Mouse (Mus musculus): ENCODE data around the gene Bbs1. TPM values are rescaled to one million over a fixed set of nuclear protein-coding genes. Genes with fewer than 3 reads are reported as not detected.
A peak's percentile ranks its signal among the peaks of the same experiment; 100 is the strongest.

Bbs1 gene
- total RNA-seq, 2 experiments from 2014 or later, result 3.0 to 3.1 TPM

DNA sequence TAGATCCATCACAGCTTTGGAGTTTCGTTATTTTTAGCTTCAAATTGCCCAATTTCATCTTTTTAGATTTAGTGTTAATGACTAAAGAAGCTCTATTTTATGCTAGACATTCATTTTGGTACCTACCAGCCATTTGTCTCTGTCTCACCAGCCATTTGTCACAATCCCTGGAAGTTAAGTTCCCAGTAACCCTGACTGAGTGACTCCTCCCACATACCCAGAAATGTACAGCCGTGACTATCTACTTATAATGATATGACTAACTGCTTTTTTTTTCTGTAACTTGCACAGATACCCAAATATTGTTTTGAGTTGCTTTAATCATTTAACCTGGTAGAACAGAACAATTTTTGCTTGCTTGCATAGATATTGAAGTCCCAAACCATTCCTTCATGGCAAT is 60.6 kb downstream of the Bbs1 start:
- no peak for DNase-seq
- intact Hi-C loops (cut with DNase I; ENCODE audit: low total_unique reads), result loop anchor here (2.0 to 10.0 kb wide), 2 partner anchors 91 to 221 kb away; partner anchors contain the start of gene Rce1

DNA sequence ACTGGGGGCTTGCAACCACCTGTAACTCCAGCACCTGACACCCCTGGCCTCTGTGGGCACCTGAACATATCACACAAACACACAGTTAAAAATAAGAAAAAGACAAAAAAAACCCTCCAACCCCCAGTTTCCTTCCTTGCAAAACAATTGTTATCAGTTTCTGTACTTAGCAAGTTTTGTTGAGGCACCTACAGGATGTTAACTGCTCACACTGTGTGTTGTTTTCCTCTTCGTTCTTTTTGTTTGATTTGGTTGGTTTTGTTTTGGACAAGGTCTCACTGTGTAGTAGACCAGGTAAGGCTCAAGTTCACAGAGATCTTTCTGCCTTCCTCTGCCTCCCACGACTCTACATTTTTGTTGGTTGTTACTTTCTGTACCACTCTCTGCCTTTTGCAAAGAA is 63.8 kb downstream of the Bbs1 start:
- DNase-seq, result no peak
- intact Hi-C loops (cut with DNase I; ENCODE audit: low total_unique reads), result loop anchor here (10.0 kb wide), 1 partner anchor 218 kb away; the partner anchor contains the start of gene Rce1

GRCm38 (mm10) chr19:4840848-4841247 is 65.6 kb downstream of the Bbs1 start:
- DNase-seq, result no peak
- intact Hi-C loops (cut with DNase I; ENCODE audit: low total_unique reads), result loop anchor here (10.0 kb wide), 1 partner anchor 216 kb away; the partner anchor contains the start of gene Rce1

GRCm38 (mm10) chr19:4839149-4839548 is 67.3 kb downstream of the Bbs1 start, which contains the start of the genes Ccs and Ccdc87:
Ccs (minus strand) TSS chr19:4839332.
Ccdc87 (plus strand) TSS chr19:4839366.
- intact Hi-C loops (cut with DNase I; ENCODE audit: low total_unique reads), result no loop called here
- peak; percentile 98 for DNase-seq

GRCm38 (mm10) chr19:4838526-4839140 is 67.8 kb downstream of the Bbs1 start:
- intact Hi-C loops (cut with DNase I; ENCODE audit: low total_unique reads), result no loop called here
- no peak for DNase-seq

DNA sequence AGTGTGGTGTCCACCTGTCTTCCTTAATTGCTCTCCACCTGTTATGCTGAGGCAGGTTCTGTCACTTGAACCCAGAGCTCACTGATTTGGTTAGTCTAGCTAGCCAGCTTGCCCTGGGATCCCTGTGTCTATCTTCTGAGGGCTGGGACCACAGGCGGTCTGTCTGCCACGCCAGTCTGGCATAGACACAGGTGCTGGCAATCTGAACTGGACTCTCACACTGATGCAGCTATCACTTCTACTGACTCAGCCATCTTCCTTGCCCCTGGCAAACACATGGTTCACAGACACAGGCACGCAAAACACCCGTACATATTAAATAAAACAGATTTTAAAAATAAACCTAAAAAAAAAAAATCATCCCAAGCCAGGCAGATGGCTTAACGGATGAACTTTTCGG is 69.4 kb downstream of the Bbs1 start:
- no peak for DNase-seq
- intact Hi-C loops (cut with DNase I; ENCODE audit: low total_unique reads), result no loop called here

Other genes starting within 250 kb of the Bbs1 start
- under 1 TPM; 0.12 to 0.71 TPM for gene Gm960, start 208.0 kb downstream of the Bbs1 start, total RNA-seq (2021)
- gene Sptbn2, start 195.5 kb downstream of the Bbs1 start, total RNA-seq (2021), result under 1 TPM; 0.23 to 0.40 TPM
- 1 to 10 TPM; 2.5 to 3.4 TPM for gene Rbm4b, start 150.1 kb downstream of the Bbs1 start, total RNA-seq (2021)
- gene Rbm4, start 112.7 kb downstream of the Bbs1 start, total RNA-seq (2021), result 10 to 100 TPM; 32.3 to 36.9 TPM
- gene Gm21992, start 95.0 kb downstream of the Bbs1 start, total RNA-seq (2021), result 10 to 100 TPM in 1 of 2 experiments, 1 to 10 TPM in 1; 9.0 to 11.9 TPM
- 10 to 100 TPM; 13.6 to 13.9 TPM for gene Rbm14, start 95.0 kb downstream of the Bbs1 start, total RNA-seq (2021)
- gene Ccs, start 67.3 kb downstream of the Bbs1 start, total RNA-seq (2021), result 10 to 100 TPM; 31.4 to 34.1 TPM
- not detected for gene Ccdc87, start 67.3 kb downstream of the Bbs1 start, total RNA-seq (2021)
- 10 to 100 TPM; 29.5 to 38.2 TPM for gene Ctsf, start 51.5 kb downstream of the Bbs1 start, total RNA-seq (2021)
- 1,000 to 10,000 TPM; 5,946 to 6,289 TPM for gene Actn3, start 28.7 kb downstream of the Bbs1 start, total RNA-seq (2021)
- gene Zdhhc24, start 28.0 kb downstream of the Bbs1 start, total RNA-seq (2021), result 1 to 10 TPM; 3.3 to 3.7 TPM
- 10 to 100 TPM; 25.8 to 28.4 TPM for gene Dpp3, start 21.7 kb upstream of the Bbs1 start, total RNA-seq (2021)
- gene Peli3, start 36.5 kb upstream of the Bbs1 start, total RNA-seq (2021), result under 1 TPM; 0.60 to 0.96 TPM
- 10 to 100 TPM; 51.5 to 52.3 TPM for gene Mrpl11, start 55.5 kb upstream of the Bbs1 start, total RNA-seq (2021)
- gene Npas4, start 83.7 kb upstream of the Bbs1 start, total RNA-seq (2021), result not detected
- gene Slc29a2, start 117.2 kb upstream of the Bbs1 start, total RNA-seq (2021), result 1 to 10 TPM; 4.9 to 6.5 TPM
- 10 to 100 TPM; 20.4 to 23.7 TPM for gene B4gat1, start 132.2 kb upstream of the Bbs1 start, total RNA-seq (2021)
- under 1 TPM; 0.43 to 0.89 TPM for gene AC124502.3, start 132.3 kb upstream of the Bbs1 start, total RNA-seq (2021)
- gene Brms1, start 134.7 kb upstream of the Bbs1 start, total RNA-seq (2021), result 10 to 100 TPM; 11.1 to 11.3 TPM
- 1 to 10 TPM in 1 of 2 experiments, under 1 TPM in 1; 0.55 to 1.1 TPM for gene Rin1, start 143.9 kb upstream of the Bbs1 start, total RNA-seq (2021)
- gene Cd248, start 161.4 kb upstream of the Bbs1 start, total RNA-seq (2021), result 10 to 100 TPM; 23.8 to 43.2 TPM
- under 1 TPM; 0.16 to 0.69 TPM for gene Tmem151a, start 178.9 kb upstream of the Bbs1 start, total RNA-seq (2021)
- 10 to 100 TPM; 43.8 to 47.3 TPM for gene Yif1a, start 181.9 kb upstream of the Bbs1 start, total RNA-seq (2021)
- under 1 TPM; 0.14 to 0.40 TPM for gene Cnih2, start 191.9 kb upstream of the Bbs1 start, total RNA-seq (2021)
- gene Rab1b, start 200.4 kb upstream of the Bbs1 start, total RNA-seq (2021), result 100 to 1,000 TPM; 113 to 119 TPM
- gene Klc2, start 211.9 kb upstream of the Bbs1 start, total RNA-seq (2021), result 10 to 100 TPM; 32.1 to 34.3 TPM